Mouse (Mus musculus): ENCODE measurements around the gene Rcan2. TPM values are rescaled to one million over a fixed set of nuclear protein-coding genes. Genes with fewer than 3 reads are reported as not detected.
"Not testable (repeated sequence)": the region's sequence is repeated elsewhere in the genome, so short reads cannot be mapped to it uniquely, and the experiment has no call there.

The Rcan2 gene
- polyA plus RNA-seq, 1 experiment: not detected

GRCm38 (mm10) chr17:43818390-43818789 lies 17.2 kb downstream of the Rcan2 start:
- H3K27ac ChIP-seq (ENCODE audit: insufficient read depth, low read depth, low read length): no peak overlapping the region
- no peaks in the 10 kb centered on the region for H3K4me1 ChIP-seq (ENCODE audit: control insufficient read depth, insufficient read depth, low read length)
- TF ChIP-seq POLR2A (IDR thresholded peaks at IDR 0.05; ENCODE audit: insufficient read depth, low read depth, low read length) (no peak), CTCF (IDR thresholded peaks at IDR 0.05; ENCODE audit: insufficient read depth, low read depth, low read length) (no peak)
- no peak overlapping the region for H3K4me3 ChIP-seq (ENCODE audit: insufficient read depth, low read depth, low read length)
- WGBS: 81% methylated on average over 6 of the region's 6 CpGs

DNA sequence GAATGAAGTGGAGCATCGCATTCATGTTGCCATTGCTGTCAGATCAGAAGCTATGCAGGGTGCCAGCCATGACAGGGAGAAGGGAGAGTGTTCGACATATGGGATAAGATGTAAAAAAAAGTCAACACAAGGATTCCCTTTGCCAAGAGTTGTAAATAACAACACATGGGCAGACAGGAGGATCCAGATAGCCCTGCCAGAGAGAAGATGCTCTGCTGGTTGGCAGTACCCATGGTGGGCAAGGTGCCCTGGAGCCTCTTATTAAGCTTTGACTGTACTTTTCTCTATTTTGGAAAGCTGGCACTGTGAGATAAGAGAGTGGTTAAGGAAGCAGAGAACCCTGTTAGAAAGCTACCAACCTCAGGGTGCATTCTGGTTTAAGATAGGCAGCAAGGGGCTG lies 19.8 kb downstream of the Rcan2 start:
- Histone ChIP-seq H3K4me1 (ENCODE audit: control insufficient read depth, insufficient read depth, low read length) (no peaks in the 10 kb centered on the region), H3K27ac (ENCODE audit: insufficient read depth, low read depth, low read length) (no peak overlapping the region), H3K4me3 (ENCODE audit: insufficient read depth, low read depth, low read length) (no peak overlapping the region)
- WGBS: 85% methylated on average over 2 of the region's 2 CpGs
- TF ChIP-seq POLR2A (IDR thresholded peaks at IDR 0.05; ENCODE audit: insufficient read depth, low read depth, low read length) (no peak), CTCF (IDR thresholded peaks at IDR 0.05; ENCODE audit: insufficient read depth, low read depth, low read length) (no peak)

- H3K27ac ChIP-seq (ENCODE audit: insufficient read depth, low read depth, low read length): no peak overlapping the region
- WGBS: 82% methylated on average over 6 of the region's 6 CpGs
- no peaks in the 10 kb centered on the region for H3K4me1 ChIP-seq (ENCODE audit: control insufficient read depth, insufficient read depth, low read length)
- H3K4me3 ChIP-seq (ENCODE audit: insufficient read depth, low read depth, low read length): no peak overlapping the region
- TF ChIP-seq CTCF (IDR thresholded peaks at IDR 0.05; ENCODE audit: insufficient read depth, low read depth, low read length) (no peak), POLR2A (IDR thresholded peaks at IDR 0.05; ENCODE audit: insufficient read depth, low read depth, low read length) (no peak)
These were observed 21.1 kb downstream of the Rcan2 start for GRCm38 (mm10) chr17:43822207-43822606.

DNA sequence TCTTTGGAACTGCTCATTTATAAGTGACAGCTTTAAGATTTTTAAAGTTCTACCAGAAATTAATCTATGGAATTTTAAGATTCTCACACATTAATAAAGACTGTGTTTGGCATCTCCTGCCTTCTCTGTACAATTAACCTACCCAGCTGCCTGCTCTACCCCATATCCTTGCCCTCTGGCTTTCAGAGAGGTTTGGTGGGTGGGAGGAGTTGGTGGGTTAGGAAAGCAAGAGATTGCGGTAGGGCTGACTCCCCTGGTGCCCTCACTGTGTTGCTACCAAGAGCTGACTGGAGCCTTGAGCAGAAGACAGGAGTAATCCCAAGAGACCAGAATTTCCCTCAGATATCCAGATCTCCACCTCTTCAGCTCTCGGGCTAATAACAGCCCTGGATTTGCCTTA lies 21.5 kb downstream of the Rcan2 start:
- Histone ChIP-seq H3K4me3 (ENCODE audit: insufficient read depth, low read depth, low read length) (no peak overlapping the region), H3K4me1 (ENCODE audit: control insufficient read depth, insufficient read depth, low read length) (no peaks in the 10 kb centered on the region), H3K27ac (ENCODE audit: insufficient read depth, low read depth, low read length) (no peak overlapping the region)
- WGBS: 89% methylated on average over 2 of the region's 2 CpGs
- TF ChIP-seq CTCF (IDR thresholded peaks at IDR 0.05; ENCODE audit: insufficient read depth, low read depth, low read length) (no peak), POLR2A (IDR thresholded peaks at IDR 0.05; ENCODE audit: insufficient read depth, low read depth, low read length) (no peak)

DNA sequence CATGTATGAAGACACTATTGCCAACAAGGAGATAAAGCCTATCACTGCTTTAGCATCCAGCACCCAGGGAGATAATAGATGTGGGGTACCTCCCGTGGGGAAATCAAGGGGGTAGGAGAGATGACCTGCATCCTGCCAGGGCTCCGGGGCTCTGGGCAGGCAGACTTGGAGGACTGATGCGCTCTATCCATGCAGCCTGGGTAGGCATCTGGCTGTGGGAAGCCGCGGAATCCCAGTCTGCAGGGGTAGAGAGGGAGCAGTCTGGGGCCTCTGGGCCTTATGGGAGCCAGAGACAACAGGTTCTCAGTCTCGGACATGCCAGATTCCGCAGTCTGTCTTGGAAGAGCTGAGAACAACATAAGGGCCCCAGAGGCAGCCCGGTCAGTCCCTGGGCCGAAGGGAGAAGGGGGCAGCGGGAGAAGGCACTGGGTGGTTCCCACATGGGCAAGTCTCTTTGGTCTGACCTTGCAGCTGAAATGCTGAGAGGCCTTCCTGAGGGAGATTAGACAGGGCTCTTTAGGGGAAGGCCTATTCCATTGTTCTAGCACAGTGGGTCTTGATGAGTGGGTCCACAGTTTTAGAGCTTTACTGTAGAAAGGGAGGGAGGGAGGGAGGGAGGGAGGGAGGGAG lies 23.7 kb downstream of the Rcan2 start:
- no peak overlapping the region for H3K27ac ChIP-seq (ENCODE audit: insufficient read depth, low read depth, low read length)
- H3K4me3 ChIP-seq (ENCODE audit: insufficient read depth, low read depth, low read length): no peak overlapping the region
- TF ChIP-seq CTCF (IDR thresholded peaks at IDR 0.05; ENCODE audit: insufficient read depth, low read depth, low read length): no peak
- TF ChIP-seq POLR2A (IDR thresholded peaks at IDR 0.05; ENCODE audit: insufficient read depth, low read depth, low read length): no peak
- H3K4me1 ChIP-seq (ENCODE audit: control insufficient read depth, insufficient read depth, low read length): no peaks in the 10 kb centered on the region
- 78% methylated on average over 10 of the region's 10 CpGs for WGBS

DNA sequence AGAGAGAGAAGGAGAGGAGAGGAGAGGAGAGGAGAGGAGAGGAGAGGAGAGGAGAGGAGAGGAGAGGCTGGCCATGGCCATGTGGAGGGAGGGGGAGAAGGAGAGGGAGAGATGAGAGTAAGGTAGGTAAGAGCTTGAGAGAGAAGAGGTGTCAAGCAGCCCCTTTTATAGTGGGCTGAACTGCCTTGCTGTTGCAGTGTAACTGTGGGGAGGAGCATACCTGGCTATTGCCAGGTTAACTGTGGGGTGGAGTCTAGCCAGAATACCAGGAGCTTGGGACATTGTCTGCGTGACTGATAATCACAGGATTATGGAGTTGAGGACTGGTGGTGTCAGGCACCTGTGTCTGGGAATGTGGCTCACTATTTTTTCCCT lies 24.2 kb downstream of the Rcan2 start:
- 52% methylated on average over 1 of the region's 1 CpGs for whole genome bisulfite sequencing
- not testable (repeated sequence) for H3K4me3 ChIP-seq (ENCODE audit: insufficient read depth, low read depth, low read length); H3K27ac ChIP-seq (ENCODE audit: insufficient read depth, low read depth, low read length); H3K4me1 ChIP-seq (ENCODE audit: control insufficient read depth, insufficient read depth, low read length)

GRCm38 (mm10) chr17:43827261-43827660 lies 26.1 kb downstream of the Rcan2 start:
- 78% methylated on average over 3 of the region's 3 CpGs for WGBS
- H3K27ac ChIP-seq (ENCODE audit: insufficient read depth, low read depth, low read length): no peak overlapping the region
- no peak overlapping the region for H3K4me3 ChIP-seq (ENCODE audit: insufficient read depth, low read depth, low read length)
- H3K4me1 ChIP-seq (ENCODE audit: control insufficient read depth, insufficient read depth, low read length): no peaks in the 10 kb centered on the region
- no peak for TF ChIP-seq POLR2A (IDR thresholded peaks at IDR 0.05; ENCODE audit: insufficient read depth, low read depth, low read length)
- no peak for TF ChIP-seq CTCF (IDR thresholded peaks at IDR 0.05; ENCODE audit: insufficient read depth, low read depth, low read length)

DNA sequence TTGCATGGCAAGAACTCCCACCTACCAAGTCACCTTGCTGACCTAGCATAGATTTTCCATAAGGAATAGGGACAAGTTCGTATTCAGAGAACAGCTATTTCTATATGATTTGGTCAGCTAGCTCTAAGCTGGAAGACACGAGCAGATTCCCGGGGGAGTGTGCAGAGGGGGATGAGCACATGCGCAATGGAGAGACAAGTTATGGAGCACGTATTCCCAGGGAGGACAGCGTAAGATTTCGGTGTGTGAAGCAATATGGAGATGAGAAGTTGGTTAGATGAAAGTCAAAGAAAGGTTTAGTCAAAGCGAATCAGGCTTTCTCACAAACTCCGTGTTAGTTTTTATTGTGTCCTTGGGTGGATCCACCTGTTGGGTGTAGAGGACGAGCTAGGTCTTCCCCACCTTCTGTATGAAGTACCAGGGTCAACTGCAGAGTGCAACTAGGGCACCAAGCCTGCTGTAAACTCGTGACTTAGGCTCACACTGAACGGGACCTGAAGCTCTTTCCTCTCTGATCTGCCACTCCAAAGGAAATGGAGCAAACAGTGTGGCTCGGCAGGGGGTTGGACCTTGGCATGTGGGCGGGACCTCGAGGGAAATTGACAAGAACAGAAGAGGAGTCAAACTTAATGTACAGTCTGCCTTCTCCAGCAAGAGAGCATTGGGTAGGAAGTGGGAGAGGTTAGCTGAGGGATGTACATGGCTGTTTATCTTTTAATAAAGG lies 31.4 kb downstream of the Rcan2 start:
- H3K27ac ChIP-seq (ENCODE audit: insufficient read depth, low read depth, low read length): no peak overlapping the region
- WGBS: 74% methylated on average over 15 of the region's 15 CpGs
- TF ChIP-seq POLR2A (IDR thresholded peaks at IDR 0.05; ENCODE audit: insufficient read depth, low read depth, low read length) (no peak), CTCF (IDR thresholded peaks at IDR 0.05; ENCODE audit: insufficient read depth, low read depth, low read length) (no peak)

GRCm38 (mm10) chr17:43840208-43840607 lies 39.1 kb downstream of the Rcan2 start:
- 84% methylated on average over 9 of the region's 9 CpGs for WGBS

More for the DNA sequence above, 31.4 kb downstream of the Rcan2 start:
- Histone ChIP-seq H3K4me3 (ENCODE audit: insufficient read depth, low read depth, low read length) (no peak overlapping the region), H3K4me1 (ENCODE audit: control insufficient read depth, insufficient read depth, low read length) (no peaks in the 10 kb centered on the region)

More at GRCm38 (mm10) chr17:43840208-43840607, 39.1 kb downstream of the Rcan2 start:
- Histone ChIP-seq H3K4me1 (ENCODE audit: control insufficient read depth, insufficient read depth, low read length) (no peaks in the 10 kb centered on the region), H3K27ac (ENCODE audit: insufficient read depth, low read depth, low read length) (no peak overlapping the region), H3K4me3 (ENCODE audit: insufficient read depth, low read depth, low read length) (no peak overlapping the region)
- no peak for TF ChIP-seq CTCF (IDR thresholded peaks at IDR 0.05; ENCODE audit: insufficient read depth, low read depth, low read length)
- TF ChIP-seq POLR2A (IDR thresholded peaks at IDR 0.05; ENCODE audit: insufficient read depth, low read depth, low read length): no peak

Data from olfactory bulb, adult 2 months (tissue).